Mouse (Mus musculus): Measurements from ENCODE around the gene Alb. TPM values are rescaled to one million over a fixed set of nuclear protein-coding genes. Genes with fewer than 3 reads are reported as not detected.

The Alb gene
- total and polyA plus RNA-seq, 3 experiments, result not detected

DNA sequence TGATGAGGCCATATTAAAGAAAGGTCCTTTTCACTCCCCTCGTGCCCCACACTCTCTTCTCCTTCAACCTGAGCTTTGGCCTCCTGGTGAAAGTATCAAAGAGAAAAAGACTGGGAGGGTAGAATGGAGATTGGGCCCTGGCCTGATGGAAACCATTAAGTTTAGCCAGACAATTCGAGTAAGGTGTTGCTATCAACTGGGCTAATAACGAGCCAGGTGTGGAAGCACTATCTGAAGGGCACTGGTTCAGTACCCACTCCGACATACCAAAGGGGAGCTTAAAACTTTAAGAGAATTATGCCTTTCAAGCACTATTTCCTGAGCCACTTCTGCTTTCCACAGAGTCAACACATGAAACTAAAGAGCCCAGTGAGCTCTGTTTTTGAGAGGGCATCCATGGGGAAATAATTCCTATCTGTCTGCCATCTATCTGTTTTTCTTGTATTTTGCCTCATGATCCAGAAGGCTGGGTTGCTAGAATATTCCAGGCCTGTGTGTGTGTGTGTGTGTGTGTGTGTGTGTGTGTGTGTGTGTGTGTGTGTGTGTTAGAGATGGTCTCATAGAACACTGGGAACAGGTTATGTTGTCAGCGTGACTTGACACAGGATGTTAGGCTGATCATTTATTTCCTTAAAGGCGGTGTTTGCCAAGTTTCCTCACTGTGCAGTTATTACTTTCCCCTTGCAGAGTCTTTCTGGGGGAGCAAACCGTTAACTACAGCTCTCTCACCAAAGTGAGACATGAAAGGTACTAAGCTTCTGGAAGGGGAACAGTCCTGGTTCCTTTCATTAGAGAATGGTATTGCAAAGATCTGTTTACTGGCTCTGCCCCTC lies 16.8 kb downstream of the Alb start:
- Histone ChIP-seq H3K9ac (ENCODE audit: control insufficient read depth, low read depth, low read length, poor library complexity, severe bottlenecking) (no peak overlapping the region), H3K9me3 (replicated peaks; ENCODE audit: insufficient read depth, low read length) (no peaks in the 10 kb centered on the region), H3K36me3 (ENCODE audit: control insufficient read depth in 1 of 2, insufficient read depth in 2 of 2, low read length in 2 of 2) (no peaks in the 10 kb centered on the region), H3K4me1 (ENCODE audit: control insufficient read depth in 1 of 2, insufficient read depth in 2 of 2, low read length in 2 of 2) (no peaks in the 10 kb centered on the region), H3K79me2 (ENCODE audit: control insufficient read depth, insufficient read depth, low read length, poor library complexity) (no peaks in the 10 kb centered on the region), H3K4me3 (ENCODE audit: control insufficient read depth in 1 of 2, insufficient read depth in 1 of 2, low read depth in 2 of 2, low read length in 2 of 2) (no peak overlapping the region), H3K27ac (ENCODE audit: control insufficient read depth, low read depth, low read length) (no peak overlapping the region), H3K27me3 (ENCODE audit: control insufficient read depth in 1 of 2, insufficient read depth in 2 of 2, low read length in 2 of 2) (no peaks in the 10 kb centered on the region; a peak in 1 of 4 replicates)
- no peak for DNase-seq (ENCODE audit: low read depth, low spot score)
- no peak for TF ChIP-seq BHLHE40 (IDR thresholded peaks at IDR 0.05; ENCODE audit: borderline replicate concordance, low read depth, low read length)
- no peak for TF ChIP-seq TBP (IDR thresholded peaks at IDR 0.05; ENCODE audit: low read depth, low read length)
- no peak for TF ChIP-seq MAZ (IDR thresholded peaks at IDR 0.05; ENCODE audit: low read depth, low read length)
- no peak for TF ChIP-seq USF2 (IDR thresholded peaks at IDR 0.05; ENCODE audit: borderline replicate concordance in 1 of 2, insufficient read depth in 1 of 2, low read depth in 1 of 2, low read length in 2 of 2)
- TF ChIP-seq CTCF (IDR thresholded peaks at IDR 0.05 in 2 of 3, conservative IDR thresholded peaks at IDR 0.05 in 1 of 3; ENCODE audit: control insufficient read depth in 1 of 3, insufficient read depth in 1 of 3, low read depth in 2 of 3, low read length in 3 of 3, poor library complexity in 1 of 3, severe bottlenecking in 1 of 3), result no peak
- TF ChIP-seq SMC3 (IDR thresholded peaks at IDR 0.05; ENCODE audit: low read depth, low read length), result no peak
- no peak for TF ChIP-seq ZC3H11A (IDR thresholded peaks at IDR 0.05; ENCODE audit: low read depth, low read length)
- TF ChIP-seq MYC (IDR thresholded peaks at IDR 0.05; ENCODE audit: low read depth, low read length), result no peak
- TF ChIP-seq JUND (IDR thresholded peaks at IDR 0.05; ENCODE audit: low read depth, low read length), result no peak
- no peak for TF ChIP-seq MYB (IDR thresholded peaks at IDR 0.05; ENCODE audit: low read depth, low read length)
- TF ChIP-seq EP300 (IDR thresholded peaks at IDR 0.05; ENCODE audit: low read depth in 1 of 2, low read length in 2 of 2), result no peak
- no peak for TF ChIP-seq UBTF (IDR thresholded peaks at IDR 0.05; ENCODE audit: borderline replicate concordance, insufficient read depth, low read depth, low read length)
- TF ChIP-seq NELFE (IDR thresholded peaks at IDR 0.05; ENCODE audit: low read depth, low read length), result no peak
- TF ChIP-seq POLR2AphosphoS5 (IDR thresholded peaks at IDR 0.05; ENCODE audit: borderline replicate concordance, low read depth, low read length), result no peak
- no peak for TF ChIP-seq ZKSCAN1 (IDR thresholded peaks at IDR 0.05; ENCODE audit: low read depth, low read length)

DNA sequence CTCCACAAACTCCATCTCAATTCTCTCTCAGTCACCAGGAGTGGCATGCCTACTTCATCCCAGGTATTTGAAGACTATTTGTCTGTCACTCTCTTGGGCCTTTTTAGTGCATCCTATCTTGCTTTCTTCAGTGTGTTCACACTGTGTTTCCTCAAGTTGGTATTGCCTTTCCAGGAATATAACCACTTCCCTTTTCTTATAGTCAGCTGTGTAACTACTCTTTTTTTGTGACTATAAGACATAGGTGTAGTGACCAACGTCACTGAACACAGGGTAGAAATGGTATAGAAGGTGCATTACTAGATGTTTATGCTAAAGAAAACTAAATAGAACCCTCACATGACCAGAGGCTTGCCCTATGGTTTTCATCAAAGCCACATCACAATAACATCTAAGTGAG lies 18.2 kb downstream of the Alb start:
- Histone ChIP-seq H3K9ac (ENCODE audit: control insufficient read depth, low read depth, low read length, poor library complexity, severe bottlenecking) (no peak overlapping the region), H3K4me1 (ENCODE audit: control insufficient read depth in 1 of 2, insufficient read depth in 2 of 2, low read length in 2 of 2) (no peaks in the 10 kb centered on the region), H3K4me3 (ENCODE audit: control insufficient read depth in 1 of 2, insufficient read depth in 1 of 2, low read depth in 2 of 2, low read length in 2 of 2) (no peak overlapping the region), H3K27me3 (ENCODE audit: control insufficient read depth in 1 of 2, insufficient read depth in 2 of 2, low read length in 2 of 2) (no peaks in the 10 kb centered on the region; a peak in 1 of 4 replicates), H3K79me2 (ENCODE audit: control insufficient read depth, insufficient read depth, low read length, poor library complexity) (no peaks in the 10 kb centered on the region), H3K9me3 (replicated peaks; ENCODE audit: insufficient read depth, low read length) (no peaks in the 10 kb centered on the region), H3K36me3 (ENCODE audit: control insufficient read depth in 1 of 2, insufficient read depth in 2 of 2, low read length in 2 of 2) (no peaks in the 10 kb centered on the region), H3K27ac (ENCODE audit: control insufficient read depth, low read depth, low read length) (no peak overlapping the region)
- no peak for TF ChIP-seq CHD1 (IDR thresholded peaks at IDR 0.05; ENCODE audit: low read depth, low read length)
- TF ChIP-seq SIN3A (IDR thresholded peaks at IDR 0.05; ENCODE audit: low read length), result no peak
- TF ChIP-seq UBTF (IDR thresholded peaks at IDR 0.05; ENCODE audit: borderline replicate concordance, insufficient read depth, low read depth, low read length), result no peak
- no peak for TF ChIP-seq BHLHE40 (IDR thresholded peaks at IDR 0.05; ENCODE audit: borderline replicate concordance, low read depth, low read length)
- no peak for TF ChIP-seq RCOR1 (IDR thresholded peaks at IDR 0.05; ENCODE audit: low read depth, low read length)
- TF ChIP-seq MXI1 (IDR thresholded peaks at IDR 0.05; ENCODE audit: low read depth, low read length), result no peak
- no peak for TF ChIP-seq TCF12 (IDR thresholded peaks at IDR 0.05; ENCODE audit: low read depth, low read length)
- TF ChIP-seq USF1 (IDR thresholded peaks at IDR 0.05; ENCODE audit: low read depth, low read length), result no peak
- TF ChIP-seq CHD2 (IDR thresholded peaks at IDR 0.05; ENCODE audit: low read length), result no peak
- TF ChIP-seq TAL1 (IDR thresholded peaks at IDR 0.05; ENCODE audit: low read length), result no peak
- TF ChIP-seq MYB (IDR thresholded peaks at IDR 0.05; ENCODE audit: low read depth, low read length), result no peak
- no peak for TF ChIP-seq EP300 (IDR thresholded peaks at IDR 0.05; ENCODE audit: low read depth in 1 of 2, low read length in 2 of 2)
- DNase-seq (ENCODE audit: low read depth, low spot score), result no peak

Data from MEL (cell line).